Comparison of ENCODE assay signal across 1 mouse cellular context in genomic region chr7:28811228-28811627, GRCm38 (mm10).
TF ChIP-seq lines count a peak whose summit lies in the region.

No protein-coding gene starts in this region.

TF ChIP-seq in CH12.LX, 34 proteins besides CTCF, POLR2A, EP300 and RAD21 (continued from another document):
- peak; percentile 65; the same call in 1 of the 2 replicates for TF ChIP-seq UBTF (IDR thresholded peaks at IDR 0.05; ENCODE audit: low read depth, low read length)
- peak; percentile 99 for TF ChIP-seq MYC (IDR thresholded peaks at IDR 0.05; ENCODE audit: low read depth, low read length)
- TF ChIP-seq RCOR1 (conservative IDR thresholded peaks at IDR 0.05; ENCODE audit: low read depth, low read length), result no peak
- no peak for TF ChIP-seq ETS1 (conservative IDR thresholded peaks at IDR 0.05; ENCODE audit: low read depth, low read length)
- no peak for TF ChIP-seq IRF4 (IDR thresholded peaks at IDR 0.05; ENCODE audit: low read depth, low read length)
- peak; percentile 87; the same call in 1 of the 2 replicates for TF ChIP-seq POLR2AphosphoS2 (IDR thresholded peaks at IDR 0.05; ENCODE audit: low read depth, low read length)
- no peak for TF ChIP-seq JUND (conservative IDR thresholded peaks at IDR 0.05; ENCODE audit: low read depth, low read length)
- TF ChIP-seq ZC3H11A (IDR thresholded peaks at IDR 0.05; ENCODE audit: low read depth, low read length), result no peak
- no peak for TF ChIP-seq PAX5 (IDR thresholded peaks at IDR 0.05; ENCODE audit: low read length)
- 0 out of 2 replicates have a peak, but pooled peaks have one; percentile 59 for TF ChIP-seq KAT2A (IDR thresholded peaks at IDR 0.05; ENCODE audit: insufficient replicate concordance, low read length)
- TF ChIP-seq ZNF384 (IDR thresholded peaks at IDR 0.05; ENCODE audit: low read depth, low read length), result peak; percentile 100
- peak; percentile 96 for TF ChIP-seq MAX (IDR thresholded peaks at IDR 0.05; ENCODE audit: low read length)
- TF ChIP-seq CHD2 (IDR thresholded peaks at IDR 0.05; ENCODE audit: low read length), result no peak
- peak; percentile 41; the same call in 1 of the 2 replicates for TF ChIP-seq NELFE (IDR thresholded peaks at IDR 0.05; ENCODE audit: low read depth, low read length)
- no peak for TF ChIP-seq CHD1 (IDR thresholded peaks at IDR 0.05; ENCODE audit: low read depth, low read length)
- no peak for TF ChIP-seq GABPA (IDR thresholded peaks at IDR 0.05; ENCODE audit: insufficient replicate concordance, low read depth, low read length)
- peak; percentile 86 for TF ChIP-seq BHLHE40 (IDR thresholded peaks at IDR 0.05; ENCODE audit: low read depth, low read length)
- no peak for TF ChIP-seq TCF12 (IDR thresholded peaks at IDR 0.05; ENCODE audit: low read depth, low read length)
- TF ChIP-seq MAFK (IDR thresholded peaks at IDR 0.05; ENCODE audit: insufficient replicate concordance, low read length), result no peak
- peak; percentile 77; the same call in 1 of the 2 replicates for TF ChIP-seq E2F4 (IDR thresholded peaks at IDR 0.05; ENCODE audit: insufficient replicate concordance, low read depth, low read length)
- TF ChIP-seq JUN (IDR thresholded peaks at IDR 0.05; ENCODE audit: insufficient read depth, low read depth, low read length), result no peak
- peak; percentile 66; the same call in 1 of the 2 replicates for TF ChIP-seq SIN3A (IDR thresholded peaks at IDR 0.05; ENCODE audit: low read length)
- TF ChIP-seq SMC3 (IDR thresholded peaks at IDR 0.05; ENCODE audit: low read depth, low read length), result no peak
